Mouse (Mus musculus) granulocyte monocyte progenitor cell, adult 5-6 weeks (primary cell): Measurements from ENCODE around the gene Mllt10. TPM values are rescaled to one million over a fixed set of nuclear protein-coding genes. Genes with fewer than 3 reads are reported as not detected.

Experiments
- ATAC-seq: replicated peaks from 2 replicates; pipeline ENCODE4 v1.8.0; 2016; ENCODE audit warnings: mild to moderate bottlenecking, moderate TSS enrichment, inconsistent platforms; ENCODE audit not compliant: poor library complexity, severe bottlenecking
- total RNA-seq, 2 experiments: library from RNA; stranded (forward) in 1 of 2; stranded (reverse) in 1 of 2; fragments of 200-712, 200-1000 nt in 1 of 2; fragments of >200 nt in 1 of 2; fragmentation: Nextera tagmentation in 1 of 2; gene quantifications; 2 replicates each; pipeline ENCODE4 v1.2.3; 2014 to 2017

Gene Mllt10
- total RNA-seq, 2 experiments from 2014 or later = 65.0 to 76.1 TPM

DNA sequence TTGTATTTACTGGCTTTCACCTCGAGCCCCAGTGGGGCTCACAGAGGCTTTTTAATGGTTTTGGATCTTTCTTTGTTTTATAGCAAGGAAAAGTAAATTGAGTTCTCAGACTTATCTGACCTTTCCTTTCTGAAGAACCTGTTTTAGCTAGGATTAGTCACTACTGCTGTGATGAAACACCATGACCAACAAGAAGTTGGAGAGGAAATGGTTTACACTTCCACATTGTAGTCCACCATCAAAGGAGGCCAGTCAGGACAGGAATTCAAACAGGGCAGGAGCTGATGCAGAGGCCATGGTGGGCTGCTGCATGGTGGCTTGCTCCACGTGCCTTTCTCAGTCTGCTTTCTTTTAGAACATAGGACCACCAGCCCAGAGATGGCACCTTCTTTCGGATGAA is 121.2 kb downstream of the Mllt10 start:
- peak; percentile 63 for ATAC-seq

DNA sequence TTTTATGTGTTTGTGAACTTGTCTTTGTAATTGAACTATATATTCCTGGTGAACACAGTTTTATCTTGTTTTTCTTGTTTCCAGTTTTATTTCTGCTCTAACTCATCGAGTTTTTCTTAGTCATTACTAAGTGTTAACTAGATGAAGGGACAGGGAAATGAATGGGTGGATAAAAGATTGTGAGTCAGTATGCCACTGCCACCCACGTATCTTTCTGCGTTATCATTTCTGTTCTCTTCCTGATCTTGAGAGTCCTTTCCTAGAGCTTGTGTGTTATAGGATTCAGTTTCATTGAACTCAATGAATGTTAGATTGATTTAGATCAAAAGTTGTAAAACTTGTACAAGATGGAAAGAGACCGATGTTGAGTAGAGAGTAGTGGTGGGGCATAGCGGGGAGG is 125.3 kb downstream of the Mllt10 start:
- ATAC-seq = no peak

DNA sequence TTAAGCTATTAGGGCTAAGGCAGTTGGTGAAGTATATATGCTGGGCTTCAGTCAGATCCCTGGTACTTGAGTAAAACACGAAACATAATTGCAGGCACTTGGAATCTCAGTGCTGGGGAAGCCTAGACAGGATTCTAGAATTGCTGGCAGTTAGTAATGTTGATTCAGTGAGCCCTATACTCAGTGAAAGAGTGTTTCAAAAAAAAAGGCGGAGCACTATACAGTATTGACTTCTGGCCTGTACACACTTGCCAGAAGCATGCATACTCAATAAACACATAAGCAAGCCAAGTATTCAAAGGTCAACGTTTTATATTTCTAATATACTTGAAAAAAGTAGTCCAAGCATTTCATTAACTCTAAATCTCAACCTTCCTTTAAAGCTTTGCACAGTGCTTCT is 126.6 kb downstream of the Mllt10 start:
- no peak for ATAC-seq

- no peak for ATAC-seq
Measured at GRCm38 (mm10) chr2:18183079-18183478, 128.0 kb downstream of the Mllt10 start.

- ATAC-seq = no peak
Measured at GRCm38 (mm10) chr2:18188367-18188766, 133.3 kb downstream of the Mllt10 start.

DNA sequence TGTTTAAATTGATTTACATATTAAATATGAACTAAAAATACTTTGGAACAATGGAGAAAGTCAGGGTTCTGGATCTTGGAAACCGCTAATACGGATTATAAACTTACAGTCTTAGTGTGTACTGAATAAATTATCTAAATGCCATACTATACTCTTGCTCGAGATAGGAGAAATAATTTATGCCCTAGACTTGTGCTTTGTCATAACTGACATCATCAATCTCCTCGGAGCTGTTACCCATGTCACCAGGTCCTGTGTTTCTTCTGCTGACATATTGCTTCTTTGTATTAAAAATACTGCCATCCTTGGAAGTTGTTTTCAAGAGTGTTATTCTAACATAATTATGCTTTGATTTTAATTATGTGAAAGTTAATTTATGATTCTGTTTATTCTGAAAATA is 140.2 kb downstream of the Mllt10 start:
- ATAC-seq = no peak

DNA sequence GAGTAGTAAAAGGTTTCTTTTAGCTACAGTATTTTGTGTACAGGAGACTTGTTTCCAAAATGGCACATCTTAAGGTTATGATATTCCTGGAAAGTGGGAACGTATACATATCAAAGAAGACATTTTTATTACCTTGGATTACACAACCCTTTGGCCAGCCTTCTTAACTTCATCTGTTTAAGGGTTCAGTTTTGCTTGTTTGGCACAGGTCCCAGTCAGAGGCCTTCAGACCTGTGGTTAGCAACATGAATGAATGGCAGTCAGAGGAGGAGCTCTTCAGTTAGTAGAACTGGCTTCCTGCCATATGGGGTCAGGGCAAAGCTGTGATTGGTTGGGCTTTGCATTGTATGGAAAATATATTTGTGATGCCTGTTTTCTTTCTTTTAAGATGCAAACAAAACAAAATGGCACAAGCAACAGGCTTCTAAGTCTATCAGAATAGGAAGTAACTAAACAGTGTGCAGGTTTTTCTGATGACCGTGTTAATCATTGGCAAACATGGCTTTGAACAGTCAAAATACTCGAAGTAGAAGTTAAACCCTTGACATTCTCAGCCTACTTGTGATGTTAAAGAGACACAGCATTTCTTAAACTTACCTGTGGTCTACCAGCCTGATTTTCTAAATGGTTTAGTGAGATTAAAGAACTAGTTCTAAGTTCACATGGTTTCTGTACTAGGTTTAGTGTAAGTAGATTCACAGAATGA is 140.8 kb downstream of the Mllt10 start:
- ATAC-seq = no peak; the same call in 1 of the 2 replicates

DNA sequence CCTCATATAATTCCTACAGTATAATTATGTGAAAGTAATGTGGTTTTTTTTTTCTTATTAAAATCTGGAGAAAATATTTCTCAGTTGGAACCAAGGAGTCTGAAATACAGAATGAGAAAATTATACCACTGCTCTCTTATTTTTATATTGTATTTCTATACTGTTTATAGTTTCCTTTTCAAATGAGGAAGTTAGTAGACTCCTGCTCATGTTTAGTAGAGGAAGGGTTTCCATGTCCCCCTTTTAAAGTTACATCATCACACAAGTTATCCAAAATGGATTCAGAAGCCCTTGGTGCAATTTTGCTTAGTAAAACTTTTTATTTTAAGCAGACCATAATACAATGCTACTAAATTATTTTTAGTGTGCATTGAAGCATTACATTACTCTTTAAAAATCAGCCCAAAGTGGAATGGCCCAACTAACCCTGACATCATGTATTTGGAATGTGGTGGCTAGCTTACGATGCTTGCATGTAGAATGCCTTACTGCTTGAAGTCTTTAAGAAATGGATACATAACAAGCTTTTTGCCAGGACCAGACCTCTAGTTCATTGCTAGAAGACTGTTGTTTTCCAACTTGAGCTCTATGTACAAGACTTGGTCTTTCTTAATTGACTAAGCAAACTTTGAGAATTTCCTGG is 146.9 kb downstream of the Mllt10 start:
- ATAC-seq = peak; percentile 74

DNA sequence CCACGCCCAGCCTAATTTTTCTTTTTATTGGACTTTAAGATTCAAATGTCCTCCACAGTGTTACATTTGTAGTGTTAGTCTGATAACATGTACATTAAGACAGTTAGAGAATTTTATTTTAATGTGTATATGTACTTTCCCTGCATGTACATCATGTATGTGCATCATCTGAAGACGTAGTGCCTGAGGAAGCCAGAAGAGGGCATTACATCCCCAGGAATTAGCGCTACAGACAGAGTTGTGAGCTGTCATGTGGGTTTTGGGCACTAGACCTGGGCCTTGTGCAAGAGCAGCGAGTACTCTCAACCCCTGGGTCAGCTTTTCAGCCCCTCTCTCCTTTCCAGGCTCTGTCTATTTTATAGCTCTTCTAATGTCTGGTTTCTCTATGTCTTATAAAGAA is 147.9 kb downstream of the Mllt10 start:
- ATAC-seq = peak; percentile 44

- peak; percentile 77 for ATAC-seq
Measured at GRCm38 (mm10) chr2:18205118-18205517, 150.1 kb downstream of the Mllt10 start.

- no peak for ATAC-seq
Measured at GRCm38 (mm10) chr2:18206811-18207210, 151.8 kb downstream of the Mllt10 start.

GRCm38 (mm10) chr2:18208578-18208977 is 153.5 kb downstream of the Mllt10 start:
- ATAC-seq = no peak

DNA sequence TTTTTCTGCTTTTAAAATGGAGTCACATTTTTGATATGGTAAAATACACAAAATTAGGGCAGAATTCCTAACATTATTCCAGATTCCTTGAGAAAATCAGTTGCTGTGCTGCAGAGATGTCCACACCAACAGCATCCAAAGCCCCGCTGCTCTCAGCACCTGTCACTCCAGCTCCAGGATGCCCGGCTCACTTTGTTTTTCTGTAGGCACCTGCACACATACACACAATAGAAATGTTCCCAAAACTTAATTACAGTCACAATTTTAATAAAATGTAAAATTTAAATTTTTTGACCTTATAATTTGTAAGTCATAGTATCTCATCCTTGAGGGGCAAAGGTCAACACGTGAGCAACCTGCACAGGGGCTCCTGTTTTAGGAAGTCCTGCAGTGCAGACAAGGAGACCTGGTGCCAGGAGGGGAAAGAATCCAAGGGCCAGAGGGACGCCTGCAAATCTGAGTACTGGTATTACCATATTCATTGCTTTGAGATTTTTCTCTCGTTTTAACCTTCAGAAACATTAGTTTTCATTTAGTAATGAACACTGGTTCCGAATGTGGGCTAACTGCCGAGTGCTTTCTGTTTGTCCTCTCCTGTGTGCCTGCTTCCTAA is 154.3 kb downstream of the Mllt10 start:
- no peak for ATAC-seq

DNA sequence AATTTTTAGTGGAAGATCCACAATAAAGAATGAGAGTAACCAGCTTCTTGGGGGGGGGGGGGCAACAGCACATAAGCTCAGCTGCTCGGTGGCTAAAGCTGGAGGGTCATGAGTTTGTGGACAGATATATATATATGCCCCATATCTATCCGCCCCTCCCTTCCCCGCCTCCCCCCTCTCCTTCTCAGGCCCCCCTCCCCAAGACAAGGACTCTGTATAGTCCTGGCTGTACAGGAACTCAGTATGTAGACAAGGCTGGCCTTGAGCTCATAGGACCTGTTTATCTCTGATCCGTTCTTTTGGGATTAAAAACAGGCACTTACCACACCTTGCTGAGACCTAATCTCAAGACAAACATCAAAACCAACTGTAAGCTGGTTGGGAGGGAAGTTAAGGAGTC is 154.9 kb downstream of the Mllt10 start:
- no peak for ATAC-seq

DNA sequence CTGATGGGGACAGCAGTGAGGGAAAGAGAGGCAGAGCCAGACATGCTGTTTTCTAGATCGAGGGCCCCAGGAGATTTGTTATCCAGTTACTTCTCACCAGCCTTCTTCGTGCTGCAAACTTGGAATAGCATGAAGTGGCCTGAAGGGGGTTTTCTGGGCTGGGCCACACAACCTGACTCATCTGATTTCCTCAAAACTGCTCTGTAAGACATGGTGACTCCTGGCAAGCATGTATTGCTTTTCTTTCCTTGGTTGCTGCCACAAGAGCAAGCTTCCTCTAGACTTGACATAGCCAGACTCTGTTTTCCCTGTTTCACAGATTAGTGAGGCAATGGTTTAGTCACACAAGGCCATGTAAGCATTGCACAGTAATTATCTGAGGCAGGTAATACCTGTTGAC is 159.0 kb downstream of the Mllt10 start:
- ATAC-seq = no peak

DNA sequence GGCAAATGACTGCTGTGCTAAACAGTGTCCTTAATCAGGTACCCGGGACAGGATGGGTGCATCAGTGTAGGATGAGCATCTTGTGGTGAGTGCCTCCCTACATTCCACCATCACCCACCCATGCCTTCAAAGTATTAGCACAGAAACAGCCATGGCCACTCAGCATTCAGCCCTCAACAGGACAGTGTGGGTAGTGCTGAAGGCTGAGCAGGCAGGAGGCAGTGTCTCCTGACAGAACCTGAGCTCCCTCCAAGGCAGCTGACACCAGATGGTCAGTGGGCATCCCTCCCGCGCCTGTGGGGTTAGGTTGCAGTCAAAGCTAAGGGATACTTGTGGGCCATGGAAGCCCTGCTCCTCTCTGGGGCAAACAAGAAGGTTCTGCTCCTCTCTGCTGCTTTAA is 162.8 kb downstream of the Mllt10 start:
- no peak for ATAC-seq

GRCm38 (mm10) chr2:18218500-18218899 is 163.5 kb downstream of the Mllt10 start:
- no peak for ATAC-seq

GRCm38 (mm10) chr2:18219136-18219535 is 164.1 kb downstream of the Mllt10 start:
- no peak for ATAC-seq

DNA sequence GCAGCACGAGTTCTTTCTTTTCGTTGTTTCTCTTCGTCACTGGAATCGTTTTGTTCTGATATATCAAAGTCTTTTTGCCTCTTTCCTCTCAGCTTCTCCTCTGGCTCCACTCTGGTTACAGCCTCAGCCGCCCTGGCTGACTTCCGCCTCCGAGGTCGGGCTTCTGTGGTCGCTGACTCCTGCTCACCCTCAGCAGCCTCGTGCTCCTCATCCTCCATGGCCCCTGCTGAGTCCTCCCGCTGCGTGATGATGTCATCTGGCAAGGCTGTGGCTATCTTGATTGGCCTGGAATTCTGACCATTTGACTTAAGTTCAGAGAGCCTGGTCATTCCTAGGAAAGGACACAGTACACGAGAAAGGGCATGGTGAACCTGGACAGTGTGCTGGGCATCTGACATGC is 164.5 kb downstream of the Mllt10 start:
- ATAC-seq = no peak

- no peak for ATAC-seq
Measured at GRCm38 (mm10) chr2:18228486-18229062, 173.5 kb downstream of the Mllt10 start.

DNA sequence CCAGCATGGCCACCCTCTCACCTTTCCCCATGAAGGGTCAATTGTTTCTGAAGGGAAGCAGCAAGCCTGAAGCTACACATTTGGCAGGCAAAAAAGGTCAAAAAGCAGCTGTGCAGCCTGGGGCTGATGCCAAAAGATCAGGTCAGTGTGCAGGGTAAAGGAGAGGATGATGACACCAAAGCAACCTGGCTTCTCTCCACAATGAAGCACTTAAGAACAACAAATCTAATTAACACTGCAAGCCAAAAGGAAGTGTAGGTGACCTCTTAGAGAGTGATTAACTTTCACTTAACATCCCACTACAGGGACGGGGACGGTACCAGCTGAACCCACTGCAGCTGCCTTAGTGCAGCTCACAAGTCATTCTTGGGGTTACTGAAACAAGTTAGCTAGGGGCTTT is 174.2 kb downstream of the Mllt10 start:
- no peak for ATAC-seq
